Mouse (Mus musculus): ENCODE data around the gene Hba-x. TPM values are rescaled to one million over a fixed set of nuclear protein-coding genes. Genes with fewer than 3 reads are reported as not detected.
"Not testable (repeated sequence)": the region's sequence is repeated elsewhere in the genome, so short reads cannot be mapped to it uniquely, and the experiment has no call there.

Gene Hba-x
- polyA plus RNA-seq, 1 experiment from 2014 or later = 2,433 TPM

GRCm38 (mm10) chr11:32286695-32287492, 10.7 kb downstream of the Hba-x start, which contains the start of gene Hbq1b:
TSS of gene Hbq1b (plus strand) at chr11:32286965.
- not testable (repeated sequence) for H3K9ac ChIP-seq (ENCODE audit: low read length); H3K36me3 ChIP-seq (ENCODE audit: control insufficient read depth, insufficient read depth, low read length)

GRCm38 (mm10) chr11:32287493-32287825, 11.3 kb downstream of the Hba-x start:
- Histone ChIP-seq H3K9ac (ENCODE audit: low read length) (no peak overlapping the region), H3K4me2 (ENCODE audit: low read depth) (no peak overlapping the region), H3K27me3 (ENCODE audit: control insufficient read depth, insufficient read depth, low read length) (no peaks in the 10 kb centered on the region), H3K27ac (ENCODE audit: low read depth, low read length) (no peak overlapping the region), H3K4me3 (ENCODE audit: low read depth, low read length) (no peak overlapping the region), H3K36me3 (ENCODE audit: control insufficient read depth, insufficient read depth, low read length) (no peaks in the 10 kb centered on the region), H3K4me1 (ENCODE audit: control insufficient read depth, insufficient read depth, low read length) (no peaks in the 10 kb centered on the region), H3K9me3 (ENCODE audit: control insufficient read depth, low read length) (no peaks in the 10 kb centered on the region)
- WGBS = 70% methylated on average over 9 of the region's 9 CpGs
- DNase-seq (ENCODE audit: low spot score) (no peak), ATAC-seq (ENCODE audit: insufficient read depth, low FRiP score, low TSS enrichment) (no peak)

More at GRCm38 (mm10) chr11:32286695-32287492, 10.7 kb downstream of the Hba-x start, which contains the start of gene Hbq1b:
- not testable (repeated sequence) for H3K4me3 ChIP-seq (ENCODE audit: low read depth, low read length); H3K27ac ChIP-seq (ENCODE audit: low read depth, low read length); H3K27me3 ChIP-seq (ENCODE audit: control insufficient read depth, insufficient read depth, low read length); H3K9me3 ChIP-seq (ENCODE audit: control insufficient read depth, low read length); H3K4me1 ChIP-seq (ENCODE audit: control insufficient read depth, insufficient read depth, low read length)
- ATAC-seq (ENCODE audit: insufficient read depth, low FRiP score, low TSS enrichment) (peak; percentile 48; the same call in 1 of the 2 replicates), DNase-seq (ENCODE audit: low spot score) (peak; percentile 72)
- 20% methylated on average over 30 of the region's 33 CpGs for WGBS
- H3K4me2 ChIP-seq (ENCODE audit: low read depth) = peak within 1 kb of the TSS; percentile 25

DNA sequence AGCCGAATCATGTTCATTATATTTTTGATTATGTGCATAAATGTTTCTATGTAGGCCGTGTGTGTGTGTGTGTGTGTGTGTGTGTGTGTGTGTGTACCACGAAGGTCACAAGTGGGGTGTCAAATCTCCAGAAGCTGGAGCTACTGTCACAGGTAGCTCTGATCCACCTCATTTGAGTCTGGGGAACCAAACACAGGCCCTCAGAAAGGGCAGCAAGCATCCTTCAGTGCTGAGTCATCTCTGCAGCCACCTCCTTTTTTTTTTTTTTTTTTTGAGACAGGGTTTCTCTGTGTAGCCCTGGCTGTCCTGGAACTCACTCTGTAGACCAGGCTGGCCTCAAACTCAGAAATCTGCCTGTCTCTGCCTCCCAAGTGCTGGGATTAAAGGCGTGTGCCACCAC, 16.6 kb downstream of the Hba-x start:
- H3K27me3 ChIP-seq (ENCODE audit: control insufficient read depth, insufficient read depth, low read length); H3K4me1 ChIP-seq (ENCODE audit: control insufficient read depth, insufficient read depth, low read length); H3K36me3 ChIP-seq (ENCODE audit: control insufficient read depth, insufficient read depth, low read length); H3K9me3 ChIP-seq (ENCODE audit: control insufficient read depth, low read length); DNase-seq (ENCODE audit: low spot score); ATAC-seq (ENCODE audit: insufficient read depth, low FRiP score, low TSS enrichment); H3K9ac ChIP-seq (ENCODE audit: low read length); H3K27ac ChIP-seq (ENCODE audit: low read depth, low read length); H3K4me2 ChIP-seq (ENCODE audit: low read depth); H3K4me3 ChIP-seq (ENCODE audit: low read depth, low read length): not testable (repeated sequence)
- 80% methylated on average over 4 of the region's 4 CpGs for WGBS

DNA sequence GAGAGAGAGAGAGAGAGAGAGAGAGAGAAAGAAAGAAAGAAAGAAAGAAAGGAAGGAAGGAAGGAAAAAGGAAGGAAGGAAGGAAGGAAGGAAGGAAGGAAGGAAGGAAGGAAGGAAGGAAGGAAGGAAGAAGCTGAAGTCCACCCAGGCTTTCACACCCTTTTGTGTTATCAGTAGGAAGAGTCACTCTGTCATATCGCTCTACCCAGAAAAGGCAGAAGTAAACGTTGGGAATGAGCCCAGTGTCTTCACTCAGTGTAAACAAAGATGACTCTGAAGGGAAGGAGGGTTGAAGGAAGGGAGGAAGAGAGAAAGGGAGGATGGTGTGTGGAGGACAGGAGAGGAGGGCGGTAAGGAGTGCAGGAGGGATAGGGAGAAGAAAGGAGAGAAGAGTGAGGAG, 17.3 kb downstream of the Hba-x start:
- not testable (repeated sequence) for H3K9ac ChIP-seq (ENCODE audit: low read length); H3K4me2 ChIP-seq (ENCODE audit: low read depth); DNase-seq (ENCODE audit: low spot score); H3K36me3 ChIP-seq (ENCODE audit: control insufficient read depth, insufficient read depth, low read length); ATAC-seq (ENCODE audit: insufficient read depth, low FRiP score, low TSS enrichment); H3K27me3 ChIP-seq (ENCODE audit: control insufficient read depth, insufficient read depth, low read length); H3K27ac ChIP-seq (ENCODE audit: low read depth, low read length); H3K4me1 ChIP-seq (ENCODE audit: control insufficient read depth, insufficient read depth, low read length); H3K4me3 ChIP-seq (ENCODE audit: low read depth, low read length); H3K9me3 ChIP-seq (ENCODE audit: control insufficient read depth, low read length)
- WGBS = 72% methylated on average over 3 of the region's 3 CpGs

- WGBS = no CpG with 5 or more reads among the region's 4 CpGs
- DNase-seq (ENCODE audit: low spot score); H3K4me2 ChIP-seq (ENCODE audit: low read depth): not testable (repeated sequence)
These were observed 20.0 kb downstream of the Hba-x start, which contains the start of gene Hba-a2 for GRCm38 (mm10) chr11:32296203-32296602. TSS of gene Hba-a2 (plus strand) at chr11:32296489.

GRCm38 (mm10) chr11:32297417-32297816, 21.2 kb downstream of the Hba-x start:
- H3K4me1 ChIP-seq (ENCODE audit: control insufficient read depth, insufficient read depth, low read length); H3K27ac ChIP-seq (ENCODE audit: low read depth, low read length); H3K4me2 ChIP-seq (ENCODE audit: low read depth); H3K36me3 ChIP-seq (ENCODE audit: control insufficient read depth, insufficient read depth, low read length); DNase-seq (ENCODE audit: low spot score); H3K9ac ChIP-seq (ENCODE audit: low read length); H3K9me3 ChIP-seq (ENCODE audit: control insufficient read depth, low read length); H3K27me3 ChIP-seq (ENCODE audit: control insufficient read depth, insufficient read depth, low read length); ATAC-seq (ENCODE audit: insufficient read depth, low FRiP score, low TSS enrichment); H3K4me3 ChIP-seq (ENCODE audit: low read depth, low read length): not testable (repeated sequence)
- WGBS = 54% methylated on average over 2 of the region's 2 CpGs

More at GRCm38 (mm10) chr11:32296203-32296602, 20.0 kb downstream of the Hba-x start, which contains the start of gene Hba-a2:
- not testable (repeated sequence) for H3K27me3 ChIP-seq (ENCODE audit: control insufficient read depth, insufficient read depth, low read length); H3K9me3 ChIP-seq (ENCODE audit: control insufficient read depth, low read length); H3K27ac ChIP-seq (ENCODE audit: low read depth, low read length); H3K4me1 ChIP-seq (ENCODE audit: control insufficient read depth, insufficient read depth, low read length); H3K36me3 ChIP-seq (ENCODE audit: control insufficient read depth, insufficient read depth, low read length); H3K9ac ChIP-seq (ENCODE audit: low read length); ATAC-seq (ENCODE audit: insufficient read depth, low FRiP score, low TSS enrichment); H3K4me3 ChIP-seq (ENCODE audit: low read depth, low read length)

- WGBS = 89% methylated on average over 1 of the region's 1 CpGs
- Histone ChIP-seq H3K27ac (ENCODE audit: low read depth, low read length) (no peak overlapping the region), H3K27me3 (ENCODE audit: control insufficient read depth, insufficient read depth, low read length) (no peaks in the 10 kb centered on the region), H3K9me3 (ENCODE audit: control insufficient read depth, low read length) (no peaks in the 10 kb centered on the region), H3K4me1 (ENCODE audit: control insufficient read depth, insufficient read depth, low read length) (no peaks in the 10 kb centered on the region), H3K36me3 (ENCODE audit: control insufficient read depth, insufficient read depth, low read length) (no peaks in the 10 kb centered on the region), H3K9ac (ENCODE audit: low read length) (no peak overlapping the region), H3K4me3 (ENCODE audit: low read depth, low read length) (no peak overlapping the region), H3K4me2 (ENCODE audit: low read depth) (no peak overlapping the region)
- ATAC-seq (ENCODE audit: insufficient read depth, low FRiP score, low TSS enrichment) (no peak), DNase-seq (ENCODE audit: low spot score) (no peak)
These were observed 21.8 kb downstream of the Hba-x start for GRCm38 (mm10) chr11:32297866-32298531.

DNA sequence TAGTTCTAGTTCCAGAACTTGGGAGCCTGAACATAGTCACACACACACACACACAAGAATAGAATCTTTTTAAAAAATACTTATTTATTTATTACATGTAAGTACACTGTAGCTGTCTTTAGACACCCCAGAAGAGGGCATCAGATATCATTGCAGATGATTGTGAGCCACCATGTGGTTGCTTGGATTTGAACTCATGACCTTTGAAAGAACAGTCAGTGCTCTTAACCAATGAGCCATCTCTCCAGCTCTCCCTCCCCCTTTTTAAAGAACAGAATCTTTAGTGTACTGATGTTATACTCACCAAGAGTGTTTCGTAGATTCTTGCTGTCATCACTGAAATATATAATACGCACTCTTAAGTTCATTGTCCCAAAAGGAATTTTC, 22.3 kb downstream of the Hba-x start:
- no peaks in the 10 kb centered on the region for H3K9me3 ChIP-seq (ENCODE audit: control insufficient read depth, low read length)
- WGBS = 93% methylated on average over 2 of the region's 2 CpGs

More for the DNA sequence above, 22.3 kb downstream of the Hba-x start:
- no peak overlapping the region for H3K4me3 ChIP-seq (ENCODE audit: low read depth, low read length)
- no peaks in the 10 kb centered on the region for H3K36me3 ChIP-seq (ENCODE audit: control insufficient read depth, insufficient read depth, low read length)
- no peak for ATAC-seq (ENCODE audit: insufficient read depth, low FRiP score, low TSS enrichment)
- no peaks in the 10 kb centered on the region for H3K4me1 ChIP-seq (ENCODE audit: control insufficient read depth, insufficient read depth, low read length)
- H3K27me3 ChIP-seq (ENCODE audit: control insufficient read depth, insufficient read depth, low read length) = no peaks in the 10 kb centered on the region
- no peak overlapping the region for H3K9ac ChIP-seq (ENCODE audit: low read length)
- DNase-seq (ENCODE audit: low spot score) = no peak
- no peak overlapping the region for H3K27ac ChIP-seq (ENCODE audit: low read depth, low read length)
- H3K4me2 ChIP-seq (ENCODE audit: low read depth) = no peak overlapping the region

All from neural tube, embryonic 11.5 days (tissue).